ENCODE assay signal across 13 mouse cellular contexts in the genomic region with DNA sequence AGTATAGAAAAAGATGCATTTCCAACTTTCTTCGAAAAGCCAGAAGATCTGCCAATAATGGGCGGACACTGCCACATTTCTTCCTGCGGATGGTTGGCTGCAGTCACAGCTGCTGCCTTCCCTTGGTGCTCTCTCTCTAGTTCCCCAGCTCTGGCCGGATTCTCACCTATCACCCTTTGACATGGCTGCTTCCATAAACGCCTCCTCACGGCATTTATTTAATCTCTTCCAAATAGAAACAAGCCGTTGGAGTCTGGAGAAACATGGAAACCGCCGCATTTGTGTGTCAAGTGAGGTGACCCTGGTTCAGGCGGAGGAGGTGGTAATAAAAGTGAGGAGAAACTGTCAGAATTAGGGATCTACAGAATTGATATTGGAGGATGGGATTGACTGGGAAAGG. TPM values are rescaled to one million over a fixed set of nuclear protein-coding genes. Genes with fewer than 3 reads are reported as not detected.
A peak's percentile ranks its signal among the peaks of the same experiment; 100 is the strongest.
DNase-seq lines count a peak whose midpoint lies in the region; ATAC-seq lines count a peak whose summit lies in the region.
"Had no signal": no experiment of that assay in that cellular context is flagged by ENCODE, and none has a peak within 500 bp of the region (broad histone marks: within the 10 kb centered on the region; RNA-seq: fewer than 3 reads in every experiment).

No protein-coding gene starts in this region.

- H3K4me2 ChIP-seq in heart, embryonic 16.5 days (ENCODE audit: low read depth, low read length): peak overlapping the region; percentile 82
- H3K4me2 ChIP-seq in midbrain, embryonic 16.5 days (ENCODE audit: low read length): no peak overlapping the region
- H3K4me2 ChIP-seq in embryonic facial prominence, embryonic 13.5 days: peak overlapping the region; percentile 80
- H3K4me2 ChIP-seq in liver, embryonic 15.5 days: peak overlapping the region; percentile 88

- no peaks in the 10 kb centered on the region; the same call in 1 of the 2 replicates for H3K9me3 ChIP-seq in heart, embryonic 16.5 days (replicated peaks; ENCODE audit: control insufficient read depth, low read length)
- H3K9me3 ChIP-seq in midbrain, embryonic 10.5 days (replicated peaks): no peaks in the 10 kb centered on the region
- H3K9me3 ChIP-seq in midbrain, embryonic 16.5 days (replicated peaks; ENCODE audit: control insufficient read depth, low read length, poor library complexity, severe bottlenecking): no peaks in the 10 kb centered on the region
- no peaks in the 10 kb centered on the region for H3K9me3 ChIP-seq in embryonic facial prominence, embryonic 13.5 days
- H3K9me3 ChIP-seq in liver, embryonic 15.5 days (replicated peaks): no peaks in the 10 kb centered on the region
- H3K9me3 ChIP-seq: G1E had no signal

- no peak overlapping the region for H3K4me3 ChIP-seq in heart, embryonic 16.5 days (ENCODE audit: low read length)
- no peak overlapping the region for H3K4me3 ChIP-seq in midbrain, embryonic 10.5 days
- H3K4me3 ChIP-seq in midbrain, embryonic 16.5 days (ENCODE audit: low read depth, low read length): no peak overlapping the region
- no peak overlapping the region for H3K4me3 ChIP-seq in embryonic facial prominence, embryonic 13.5 days
- H3K4me3 ChIP-seq in liver, embryonic 15.5 days (replicated peaks): no peak overlapping the region

- H3K27ac ChIP-seq in heart, embryonic 16.5 days (ENCODE audit: low read length): no peak overlapping the region; the same call in 1 of the 2 replicates
- peak overlapping the region; percentile 97 for H3K27ac ChIP-seq in midbrain, embryonic 10.5 days (replicated peaks)
- H3K27ac ChIP-seq in midbrain, embryonic 16.5 days (ENCODE audit: low read length): no peak overlapping the region
- H3K27ac ChIP-seq in embryonic facial prominence, embryonic 13.5 days: no peak overlapping the region
- H3K27ac ChIP-seq in liver, embryonic 15.5 days (replicated peaks): no peak overlapping the region

- DNase-seq in heart, postnatal 10 days: no peak
- DNase-seq in midbrain, embryonic 10.5 days (ENCODE audit: low spot score): no peak
- no peak for DNase-seq in frontal cortex, postnatal 10 days (ENCODE audit: low spot score in 2 of 2)
- no peak for DNase-seq in spleen, postnatal 10 days (ENCODE audit: low spot score in 2 of 2)
- DNase-seq: kidney, adult 2 months; right cerebral cortex, postnatal 4 days had no signal

- peaks cover 44% of the 10 kb centered on the region for H3K4me1 ChIP-seq in heart, embryonic 16.5 days (ENCODE audit: control insufficient read depth, insufficient read depth, low read length)
- peaks cover 55% of the 10 kb centered on the region for H3K4me1 ChIP-seq in midbrain, embryonic 10.5 days
- H3K4me1 ChIP-seq in midbrain, embryonic 16.5 days (ENCODE audit: control insufficient read depth, insufficient read depth, low read length): peaks cover 43% of the 10 kb centered on the region
- H3K4me1 ChIP-seq in embryonic facial prominence, embryonic 13.5 days: peaks cover 58% of the 10 kb centered on the region
- peaks cover 39% of the 10 kb centered on the region for H3K4me1 ChIP-seq in liver, embryonic 15.5 days (replicated peaks)

- no peak for ATAC-seq in heart, embryonic 16.5 days (replicated peaks; ENCODE audit: extremely low read depth, insufficient read depth, low FRiP score)
- ATAC-seq in midbrain, embryonic 16.5 days: no peak
- no peak for ATAC-seq in embryonic facial prominence, embryonic 13.5 days (ENCODE audit: insufficient number of reproducible peaks, insufficient read depth, low FRiP score, low TSS enrichment, low read depth)
- no peak for ATAC-seq in liver, embryonic 15.5 days (ENCODE audit: insufficient read depth)

- no peaks in the 10 kb centered on the region for H3K36me3 ChIP-seq in heart, embryonic 16.5 days (ENCODE audit: control insufficient read depth, insufficient read depth)
- H3K36me3 ChIP-seq in midbrain, embryonic 10.5 days: peaks cover 15% of the 10 kb centered on the region
- no peaks in the 10 kb centered on the region for H3K36me3 ChIP-seq in midbrain, embryonic 16.5 days (ENCODE audit: control insufficient read depth, insufficient read depth, low read length)
- peaks cover 6% of the 10 kb centered on the region; the same call in 1 of the 2 replicates for H3K36me3 ChIP-seq in embryonic facial prominence, embryonic 13.5 days
- no peaks in the 10 kb centered on the region for H3K36me3 ChIP-seq in liver, embryonic 15.5 days (replicated peaks)

- H3K9ac ChIP-seq in heart, embryonic 16.5 days (ENCODE audit: low read length): no peak overlapping the region
- H3K9ac ChIP-seq in midbrain, embryonic 16.5 days (ENCODE audit: low read depth, low read length): no peak overlapping the region
- H3K9ac ChIP-seq in embryonic facial prominence, embryonic 13.5 days: no peak overlapping the region
- no peak overlapping the region for H3K9ac ChIP-seq in liver, embryonic 15.5 days

- no peaks in the 10 kb centered on the region for H3K27me3 ChIP-seq in heart, embryonic 16.5 days (ENCODE audit: control insufficient read depth, insufficient read depth, low read length)
- H3K27me3 ChIP-seq in midbrain, embryonic 10.5 days (ENCODE audit: low read depth, poor library complexity, severe bottlenecking): no peaks in the 10 kb centered on the region
- H3K27me3 ChIP-seq in midbrain, embryonic 16.5 days (ENCODE audit: control insufficient read depth, insufficient read depth, low read depth, low read length): no peaks in the 10 kb centered on the region
- H3K27me3 ChIP-seq in embryonic facial prominence, embryonic 13.5 days: no peaks in the 10 kb centered on the region
- H3K27me3 ChIP-seq in liver, embryonic 15.5 days: no peaks in the 10 kb centered on the region

- WGBS in heart, embryonic 16.5 days: 62% methylated on average over 10 of the region's 10 CpGs
- 67% methylated on average over 10 of the region's 10 CpGs for WGBS in midbrain, embryonic 10.5 days
- WGBS in midbrain, embryonic 16.5 days: 61% methylated on average over 10 of the region's 10 CpGs
- WGBS in embryonic facial prominence, embryonic 13.5 days: 56% methylated on average over 10 of the region's 10 CpGs
- 79% methylated on average over 10 of the region's 10 CpGs for WGBS in liver, embryonic 15.5 days (ENCODE audit: insufficient replicate concordance)

- intact Hi-C loops in heart, postnatal 10 days (cut with DNase I): no loop called here

RNA-seq across cellular contexts. Expression of a gene that starts 0.9 kb away (rescaled TPM):
- polyA plus RNA-seq in heart, embryonic 16.5 days (2015; fragmentation: Nextera tagmentation; extraction: Ambion mirVana): 16.7 and 16.9 TPM in 2 replicates
- 10 to 100 TPM; 44.2 to 48.9 TPM for total RNA-seq in heart, postnatal 10 days (2021)
- polyA plus RNA-seq in midbrain, embryonic 10.5 days (2016; fragmentation: Nextera tagmentation; extraction: Ambion mirVana): 30.6 and 35.9 TPM in 2 replicates
- 17.1 and 18.7 TPM in 2 replicates for polyA plus RNA-seq in midbrain, embryonic 16.5 days (2015; fragmentation: Nextera tagmentation; extraction: Ambion mirVana)
- 39.5 and 44.7 TPM in 2 replicates for polyA plus RNA-seq in embryonic facial prominence, embryonic 13.5 days (2015; fragmentation: Nextera tagmentation; extraction: Ambion mirVana)
- 3.3 and 3.8 TPM in 2 replicates for polyA plus RNA-seq in liver, embryonic 15.5 days (2015; fragmentation: Nextera tagmentation; extraction: Ambion mirVana)

RNA-seq across cellular contexts. Expression of a gene that starts 51.7 kb away (rescaled TPM):
- polyA plus RNA-seq in heart, embryonic 16.5 days (2015; fragmentation: Nextera tagmentation; extraction: Ambion mirVana): 0.22 and 0.32 TPM in 2 replicates
- total RNA-seq in heart, postnatal 10 days (2021): under 1 TPM in 1 of 2 experiments, not detected in 1; 0.22 TPM
- polyA plus RNA-seq in midbrain, embryonic 10.5 days (2016; fragmentation: Nextera tagmentation; extraction: Ambion mirVana): not detected in 2 replicates
- 3.0 and 4.5 TPM in 2 replicates for polyA plus RNA-seq in midbrain, embryonic 16.5 days (2015; fragmentation: Nextera tagmentation; extraction: Ambion mirVana)
- 0.65 and 0.89 TPM in 2 replicates for polyA plus RNA-seq in embryonic facial prominence, embryonic 13.5 days (2015; fragmentation: Nextera tagmentation; extraction: Ambion mirVana)
- polyA plus RNA-seq in liver, embryonic 15.5 days (2015; fragmentation: Nextera tagmentation; extraction: Ambion mirVana): not detected in 2 replicates
- total RNA-seq: gastrocnemius, postnatal 36 days; neutrophil, adult 5-6 weeks had no signal
- polyA plus RNA-seq: G1E had no signal
